Mouse (Mus musculus): ENCODE results near the gene Cpped1. TPM values are rescaled to one million over a fixed set of nuclear protein-coding genes. Genes with fewer than 3 reads are reported as not detected.

Cpped1 gene
- polyA plus RNA-seq, 1 experiment from 2014 or later: 9.8 TPM

- WGBS (ENCODE audit: insufficient replicate concordance): 77% methylated on average over 7 of the region's 7 CpGs
- no peak overlapping the region for H3K4me2 ChIP-seq
- ATAC-seq (ENCODE audit: low read depth) (no peak), DNase-seq (no peak)
- H3K36me3 ChIP-seq: no peaks in the 10 kb centered on the region
- H3K27ac ChIP-seq: no peak overlapping the region
- H3K27me3 ChIP-seq: no peaks in the 10 kb centered on the region
- H3K4me3 ChIP-seq (replicated peaks): no peak overlapping the region
- no peaks in the 10 kb centered on the region for H3K9me3 ChIP-seq (replicated peaks)
- no peak overlapping the region for H3K9ac ChIP-seq
- H3K4me1 ChIP-seq (replicated peaks): no peaks in the 10 kb centered on the region
Observed at GRCm38 (mm10) chr16:11757951-11758350, 151.3 kb downstream of the Cpped1 start.

- H3K9me3 ChIP-seq (replicated peaks): no peaks in the 10 kb centered on the region
- no peak overlapping the region for H3K27ac ChIP-seq
- ATAC-seq (ENCODE audit: low read depth): no peak
- no peak overlapping the region for H3K4me3 ChIP-seq (replicated peaks)
- no peaks in the 10 kb centered on the region for H3K4me1 ChIP-seq (replicated peaks)
- H3K4me2 ChIP-seq: no peak overlapping the region
- no peak overlapping the region for H3K9ac ChIP-seq
- no peaks in the 10 kb centered on the region for H3K36me3 ChIP-seq
- 67% methylated on average over 8 of the region's 8 CpGs for WGBS (ENCODE audit: insufficient replicate concordance)
- DNase-seq: no peak
- no peaks in the 10 kb centered on the region for H3K27me3 ChIP-seq
Observed at GRCm38 (mm10) chr16:11757471-11757870, 151.8 kb downstream of the Cpped1 start.

- Histone ChIP-seq H3K27ac (no peak overlapping the region), H3K27me3 (no peaks in the 10 kb centered on the region), H3K4me3 (replicated peaks) (no peak overlapping the region), H3K9ac (no peak overlapping the region), H3K36me3 (no peaks in the 10 kb centered on the region), H3K4me2 (no peak overlapping the region), H3K4me1 (replicated peaks) (no peaks in the 10 kb centered on the region), H3K9me3 (replicated peaks) (no peaks in the 10 kb centered on the region)
- DNase-seq (no peak), ATAC-seq (ENCODE audit: low read depth) (no peak)
- 46% methylated on average over 1 of the region's 1 CpGs for WGBS (ENCODE audit: insufficient replicate concordance)
Observed at GRCm38 (mm10) chr16:11756598-11757245, 152.5 kb downstream of the Cpped1 start.

DNA sequence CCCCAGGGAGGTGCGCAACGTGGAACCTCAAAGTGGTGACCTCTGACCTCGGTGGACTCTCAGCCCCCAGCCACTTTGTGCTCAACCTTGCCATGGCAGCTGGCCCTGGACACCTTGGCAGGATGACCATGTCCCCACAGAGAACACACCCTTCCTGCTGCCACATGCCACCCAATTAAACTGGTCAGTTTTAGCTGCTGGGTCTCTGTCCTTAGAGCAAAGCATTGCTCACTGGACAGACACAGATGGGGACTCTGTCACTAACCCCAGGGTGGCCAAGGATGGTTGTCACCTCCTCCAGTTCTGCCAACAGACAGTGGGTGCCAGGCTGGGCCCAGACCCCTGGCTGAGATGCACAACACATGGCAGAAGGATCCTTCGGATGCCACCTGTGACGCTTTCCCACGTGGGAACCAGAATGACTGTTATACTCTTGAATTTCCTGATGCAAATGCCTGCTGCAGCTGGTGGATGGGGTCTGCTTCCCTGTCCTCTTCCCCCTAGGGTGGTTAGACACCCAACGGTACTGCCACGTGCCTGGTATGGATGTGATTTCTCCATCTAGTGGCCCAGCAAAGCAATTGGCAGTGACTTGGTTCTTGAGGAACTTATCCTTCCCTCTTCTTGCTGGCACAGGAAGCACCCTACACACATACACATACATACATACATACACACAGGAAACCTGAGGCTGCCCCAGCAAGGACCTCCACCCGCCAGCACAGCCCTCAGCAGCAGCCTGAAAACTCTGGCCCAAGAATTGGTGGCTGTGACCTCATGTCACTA lies 153.8 kb downstream of the Cpped1 start:
- 73% methylated on average over 9 of the region's 9 CpGs for WGBS (ENCODE audit: insufficient replicate concordance)
- ATAC-seq (ENCODE audit: low read depth) (no peak), DNase-seq (no peak)
- H3K36me3 ChIP-seq: no peaks in the 10 kb centered on the region
- H3K4me3 ChIP-seq (replicated peaks): no peak overlapping the region
- no peak overlapping the region for H3K9ac ChIP-seq
- no peak overlapping the region for H3K27ac ChIP-seq
- no peaks in the 10 kb centered on the region for H3K4me1 ChIP-seq (replicated peaks)
- no peak overlapping the region for H3K4me2 ChIP-seq
- H3K27me3 ChIP-seq: no peaks in the 10 kb centered on the region
- no peaks in the 10 kb centered on the region for H3K9me3 ChIP-seq (replicated peaks)

GRCm38 (mm10) chr16:11754136-11754535 lies 155.1 kb downstream of the Cpped1 start:
- WGBS (ENCODE audit: insufficient replicate concordance): 69% methylated on average over 2 of the region's 2 CpGs
- Histone ChIP-seq H3K27me3 (no peaks in the 10 kb centered on the region), H3K27ac (no peak overlapping the region), H3K4me3 (replicated peaks) (no peak overlapping the region), H3K9ac (no peak overlapping the region), H3K4me1 (replicated peaks) (no peaks in the 10 kb centered on the region), H3K4me2 (no peak overlapping the region), H3K9me3 (replicated peaks) (no peaks in the 10 kb centered on the region), H3K36me3 (no peaks in the 10 kb centered on the region)
- ATAC-seq (ENCODE audit: low read depth) (no peak), DNase-seq (no peak)

Other genes starting within 250 kb of the Cpped1 start
- gene Shisa9, start 74.7 kb upstream of the Cpped1 start, polyA plus RNA-seq (2015; fragmentation: Nextera tagmentation; extraction: Ambion mirVana): 0.23 and 0.25 TPM in 2 replicates

Measured in liver, embryonic 13.5 days (tissue).